Mouse (Mus musculus) MEL (cell line): ENCODE results near the gene Cd9. TPM values are rescaled to one million over a fixed set of nuclear protein-coding genes. Genes with fewer than 3 reads are reported as not detected.

Source experiments
- DNase-seq: peaks from one replicate; pipeline ENCODE4 v3.0.0; 2011; ENCODE audit warnings: low read depth, low spot score
- H3K27ac ChIP-seq: 2 replicates; pipeline ENCODE4 v1.5.1; 2012; ENCODE audit warnings: low read depth, mild to moderate bottlenecking, control low read depth, low read length, moderate library complexity; ENCODE audit not compliant: control insufficient read depth
- H3K27me3 ChIP-seq, 2 experiments: fragments of 150-350 bp in 1 of 2; sonication (generic) in 1 of 2; 2 replicates each; pipeline ENCODE4 v1.6.1; 2012; ENCODE audit warnings: low read length in 2 of 2, mild to moderate bottlenecking in 2 of 2, improper control_type of control experiment in 1 of 2, moderate library complexity in 1 of 2; ENCODE audit not compliant: insufficient read depth in 2 of 2, control insufficient read depth in 1 of 2
- H3K36me3 ChIP-seq, 2 experiments: 2 replicates each; pipeline ENCODE4 v1.6.1; 2012 to 2014; ENCODE audit warnings: low read length in 2 of 2, improper control_type of control experiment in 1 of 2, inconsistent platforms in 1 of 2, mild to moderate bottlenecking in 1 of 2; ENCODE audit not compliant: insufficient read depth in 2 of 2, control insufficient read depth in 1 of 2
- H3K4me1 ChIP-seq, 2 experiments: fragments of 150-350 bp in 1 of 2; sonication (generic) in 1 of 2; 2 replicates each; pipeline ENCODE4 v1.6.1; 2012; ENCODE audit warnings: low read length in 2 of 2, improper control_type of control experiment in 1 of 2, mild to moderate bottlenecking in 1 of 2; ENCODE audit not compliant: insufficient read depth in 2 of 2, control insufficient read depth in 1 of 2
- H3K4me3 ChIP-seq, 2 experiments: fragments of 150-350 bp in 1 of 2; sonication (generic) in 1 of 2; 2 replicates each; pipeline ENCODE4 v1.5.1; 2012; ENCODE audit warnings: low read depth in 2 of 2, low read length in 2 of 2, mild to moderate bottlenecking in 2 of 2, moderate library complexity in 2 of 2, control low read depth in 1 of 2, improper control_type of control experiment in 1 of 2; ENCODE audit not compliant: control insufficient read depth in 1 of 2, insufficient read depth in 1 of 2
- H3K79me2 ChIP-seq: 2 replicates; pipeline ENCODE4 v1.6.1; 2012; ENCODE audit warnings: mild to moderate bottlenecking, low read length, moderate library complexity; ENCODE audit not compliant: control insufficient read depth, poor library complexity, insufficient read depth
- H3K9ac ChIP-seq: 2 replicates; pipeline ENCODE4 v1.6.1; 2012; ENCODE audit warnings: low read depth, mild to moderate bottlenecking, control low read depth, low read length, moderate library complexity; ENCODE audit not compliant: control insufficient read depth, poor library complexity, severe bottlenecking
- H3K9me3 ChIP-seq: fragments of 150-350 bp; sonication (generic); replicated peaks from 2 replicates; pipeline ENCODE4 v1.6.1; 2012; ENCODE audit warnings: mild to moderate bottlenecking, low read length, improper control_type of control experiment, moderate library complexity; ENCODE audit not compliant: insufficient read depth
- BHLHE40 ChIP-seq: IDR thresholded peaks from 2 replicates; pipeline ENCODE4 v1.6.1; 2012; ENCODE audit warnings: low read depth, mild to moderate bottlenecking, inconsistent platforms, low read length, improper control_type of control experiment, borderline replicate concordance
- CHD1 ChIP-seq: IDR thresholded peaks from 2 replicates; pipeline ENCODE4 v1.6.1; 2012; ENCODE audit warnings: low read depth, mild to moderate bottlenecking, inconsistent platforms, low read length, improper control_type of control experiment
- CHD2 ChIP-seq: IDR thresholded peaks from 2 replicates; pipeline ENCODE4 v1.6.1; 2011; ENCODE audit warnings: low read length, improper control_type of control experiment
- CTCF ChIP-seq, 3 experiments: IDR thresholded peaks in 2 of 3; conservative IDR thresholded peaks in 1 of 3; 2 replicates each; pipeline ENCODE4 v1.5.1; 2011 to 2012; ENCODE audit warnings: low read length in 3 of 3, low read depth in 2 of 3, mild to moderate bottlenecking in 2 of 3, improper control_type of control experiment in 1 of 3, inconsistent platforms in 1 of 3, mixed read lengths in 1 of 3, moderate library complexity in 1 of 3; ENCODE audit not compliant: control insufficient read depth in 1 of 3, insufficient read depth in 1 of 3, poor library complexity in 1 of 3, severe bottlenecking in 1 of 3
- EP300 ChIP-seq, 2 experiments: IDR thresholded peaks; 2 replicates each; pipeline ENCODE4 v1.6.1; 2011; ENCODE audit warnings: improper control_type of control experiment in 2 of 2, low read length in 2 of 2, low read depth in 1 of 2, mild to moderate bottlenecking in 1 of 2
- ETS1 ChIP-seq: IDR thresholded peaks from 2 replicates; pipeline ENCODE4 v1.6.1; 2012; ENCODE audit warnings: low read depth, mild to moderate bottlenecking, inconsistent platforms, low read length, improper control_type of control experiment, moderate library complexity
- HCFC1 ChIP-seq: IDR thresholded peaks from 2 replicates; pipeline ENCODE4 v1.6.1; 2012; ENCODE audit warnings: low read depth, mild to moderate bottlenecking, inconsistent platforms, low read length, improper control_type of control experiment, moderate library complexity
- MAX ChIP-seq: IDR thresholded peaks from 2 replicates; pipeline ENCODE4 v1.6.1; 2011; ENCODE audit warnings: low read length, improper control_type of control experiment
- MAZ ChIP-seq: IDR thresholded peaks from 2 replicates; pipeline ENCODE4 v1.6.1; 2012; ENCODE audit warnings: low read depth, mild to moderate bottlenecking, inconsistent platforms, low read length, improper control_type of control experiment
- MEF2A ChIP-seq: IDR thresholded peaks from 2 replicates; pipeline ENCODE4 v1.6.1; 2014; ENCODE audit warnings: low read depth, mild to moderate bottlenecking, inconsistent platforms, low read length, improper control_type of control experiment; ENCODE audit not compliant: poor library complexity, insufficient replicate concordance, severe bottlenecking; ENCODE audit errors: extremely low read depth
- MXI1 ChIP-seq: IDR thresholded peaks from 2 replicates; pipeline ENCODE4 v1.6.1; 2011; ENCODE audit warnings: mild to moderate bottlenecking, low read depth, low read length, improper control_type of control experiment
- MYB ChIP-seq: IDR thresholded peaks from 2 replicates; pipeline ENCODE4 v1.6.1; 2011; ENCODE audit warnings: mild to moderate bottlenecking, low read depth, low read length, improper control_type of control experiment
- POLR2A ChIP-seq, 2 experiments: IDR thresholded peaks; 2 replicates each; pipeline ENCODE4 v1.6.1; 2011 to 2012; ENCODE audit warnings: low read length in 2 of 2, mild to moderate bottlenecking in 2 of 2, control low read depth in 1 of 2, improper control_type of control experiment in 1 of 2, low read depth in 1 of 2, moderate library complexity in 1 of 2; ENCODE audit not compliant: control insufficient read depth in 1 of 2, insufficient read depth in 1 of 2, poor library complexity in 1 of 2
- SMC3 ChIP-seq: IDR thresholded peaks from 2 replicates; pipeline ENCODE4 v1.6.1; 2011; ENCODE audit warnings: low read depth, low read length, improper control_type of control experiment
- TCF12 ChIP-seq: IDR thresholded peaks from 2 replicates; pipeline ENCODE4 v1.6.1; 2014; ENCODE audit warnings: low read depth, mild to moderate bottlenecking, inconsistent platforms, low read length, improper control_type of control experiment, moderate library complexity
- UBTF ChIP-seq: IDR thresholded peaks from 2 replicates; pipeline ENCODE4 v1.6.1; 2012; ENCODE audit warnings: low read depth, mild to moderate bottlenecking, inconsistent platforms, low read length, improper control_type of control experiment, moderate library complexity, borderline replicate concordance; ENCODE audit not compliant: insufficient read depth
- ZMIZ1 ChIP-seq: IDR thresholded peaks from 2 replicates; pipeline ENCODE4 v1.6.1; 2012; ENCODE audit warnings: low read depth, mild to moderate bottlenecking, inconsistent platforms, low read length, improper control_type of control experiment, moderate library complexity
- polyA plus RNA-seq, 2 experiments: library from polyadenylated mRNA; stranded (reverse) in 1 of 2; unstranded in 1 of 2; fragments of >175 nt in 1 of 2; fragments of >200 nt in 1 of 2; gene quantifications; 2 replicates each; pipeline versions ENCODE4 v1.2.1 to v1.2.4; 2012; ENCODE audit warnings: low replicate concordance in 2 of 2, low read depth in 1 of 2; ENCODE audit not compliant: insufficient read length in 2 of 2, insufficient read depth in 1 of 2, missing spikeins in 1 of 2
- total RNA-seq: library from RNA; depleted of rRNA; stranded (reverse); fragments of 300-350 nt; gene quantifications from 2 replicates; pipeline ENCODE4 v1.2.3, GENCODE M21; 2012

Gene Cd9
- total and polyA plus RNA-seq, 3 experiments = 3.6 to 10.9 TPM; not detected in 1

DNA sequence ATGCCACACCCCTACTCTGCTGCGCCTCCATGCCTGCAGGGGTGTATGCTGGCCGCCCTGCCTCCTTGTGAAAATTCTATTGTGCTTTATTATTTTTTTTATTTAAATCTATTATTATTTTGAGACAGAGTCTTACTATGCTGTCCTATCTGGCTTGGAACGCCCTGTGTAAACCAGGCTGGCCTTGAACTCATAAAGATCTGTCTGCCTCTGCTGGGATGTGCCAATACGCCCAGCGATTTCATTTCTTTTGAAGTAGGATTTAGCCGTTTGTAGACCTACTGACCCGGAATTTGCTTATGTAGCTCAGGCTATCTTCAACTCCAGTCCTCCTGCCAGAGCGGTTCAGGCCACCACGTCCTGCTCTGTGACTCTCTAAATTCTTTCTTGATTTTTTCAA, 770 bp upstream of the Cd9 start:
- no peak overlapping the region for H3K9ac ChIP-seq

DNA sequence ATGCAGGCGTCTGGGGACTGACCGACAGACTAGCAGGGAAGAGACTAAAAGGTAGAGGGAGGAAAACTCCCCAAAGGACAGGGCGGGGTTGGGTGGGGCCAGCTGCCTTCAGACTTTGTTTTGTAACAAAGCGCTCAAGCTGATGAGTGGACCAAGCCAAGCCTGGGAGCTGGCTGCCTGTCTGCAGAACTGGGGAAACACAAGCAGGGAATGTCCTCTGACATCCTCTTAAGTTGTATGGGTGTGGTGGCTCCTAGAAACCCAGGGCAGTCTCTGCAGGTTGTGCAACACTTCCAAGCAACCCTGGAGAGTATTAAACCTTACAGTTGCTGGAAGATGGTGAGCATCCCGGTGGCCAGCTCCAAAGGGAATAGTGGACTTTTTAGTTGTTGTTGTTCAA, 1.4 kb downstream of the Cd9 start:
- no peaks in the 10 kb centered on the region for H3K9me3 ChIP-seq
- H3K4me3 ChIP-seq = no peak overlapping the region
- H3K9ac ChIP-seq = no peak overlapping the region
- DNase-seq = no peak
- no peak for TF ChIP-seq ETS1
- TF ChIP-seq CHD2 = no peak
- no peak for TF ChIP-seq MAX
- TF ChIP-seq TCF12 = no peak
- no peaks in the 10 kb centered on the region for H3K36me3 ChIP-seq
- no peaks in the 10 kb centered on the region for H3K27me3 ChIP-seq
- no peak overlapping the region for H3K27ac ChIP-seq
- no peaks in the 10 kb centered on the region for H3K4me1 ChIP-seq
- no peaks in the 10 kb centered on the region for H3K79me2 ChIP-seq

More for the DNA sequence above, 770 bp upstream of the Cd9 start:
- H3K27me3 ChIP-seq = no peaks in the 10 kb centered on the region
- no peak for DNase-seq
- no peaks in the 10 kb centered on the region for H3K9me3 ChIP-seq
- no peaks in the 10 kb centered on the region for H3K36me3 ChIP-seq
- no peaks in the 10 kb centered on the region for H3K79me2 ChIP-seq
- no peak overlapping the region for H3K27ac ChIP-seq
- H3K4me3 ChIP-seq = no peak overlapping the region
- no peak for TF ChIP-seq POLR2A (IDR thresholded peaks at IDR 0.05; ENCODE audit: control insufficient read depth in 1 of 2, insufficient read depth in 1 of 2, low read depth in 1 of 2, low read length in 2 of 2, poor library complexity in 1 of 2)
- no peak for TF ChIP-seq MYB
- no peak for TF ChIP-seq MXI1
- TF ChIP-seq MEF2A = no peak
- no peak for TF ChIP-seq HCFC1
- no peak for TF ChIP-seq CHD1
- TF ChIP-seq UBTF = no peak
- TF ChIP-seq BHLHE40 = no peak
- no peak for TF ChIP-seq ZMIZ1
- no peak for TF ChIP-seq SMC3
- TF ChIP-seq EP300 (IDR thresholded peaks at IDR 0.05; ENCODE audit: low read depth in 1 of 2, low read length in 2 of 2) = no peak
- TF ChIP-seq MAX = no peak
- no peak for TF ChIP-seq MAZ
- no peak for TF ChIP-seq CTCF (IDR thresholded peaks at IDR 0.05 in 2 of 3, conservative IDR thresholded peaks at IDR 0.05 in 1 of 3; ENCODE audit: control insufficient read depth in 1 of 3, insufficient read depth in 1 of 3, low read depth in 2 of 3, low read length in 3 of 3, poor library complexity in 1 of 3, severe bottlenecking in 1 of 3)
- no peak for TF ChIP-seq TCF12
- H3K4me1 ChIP-seq = no peaks in the 10 kb centered on the region
